Mouse (Mus musculus) erythroblast, embryonic 14.5 days (primary cell): ENCODE data around the gene Stat5a.

Experiments
- GATA1 ChIP-seq: IDR thresholded peaks from 2 replicates; pipeline ENCODE4 v1.6.1; 2012; ENCODE audit warnings: low read length, inconsistent platforms, mixed read lengths
- TAL1 ChIP-seq: IDR thresholded peaks from 3 replicates; pipeline ENCODE4 v1.6.1; 2012; ENCODE audit warnings: low read length, inconsistent platforms, mixed read lengths

- TF ChIP-seq GATA1 (no peak), TAL1 (no peak)
Measured at GRCm38 (mm10) chr11:100843070-100843669, 16.0 kb upstream of the Stat5a start.
